Mouse (Mus musculus): Measurements from ENCODE around the gene Gtsf1l. TPM values are rescaled to one million over a fixed set of nuclear protein-coding genes. Genes with fewer than 3 reads are reported as not detected.

Gene Gtsf1l
- polyA plus RNA-seq, 1 experiment from 2014 or later, result 0.29 TPM

- DNase-seq (ENCODE audit: low spot score) (no peak), ATAC-seq (ENCODE audit: insufficient read depth, low FRiP score, low TSS enrichment) (no peak)
- no peaks in the 10 kb centered on the region for H3K36me3 ChIP-seq (ENCODE audit: control insufficient read depth, insufficient read depth, low read length)
- no peak overlapping the region for H3K4me2 ChIP-seq (ENCODE audit: low read depth)
- H3K9ac ChIP-seq (ENCODE audit: low read length), result no peak overlapping the region
- peaks cover 8% of the 10 kb centered on the region for H3K4me1 ChIP-seq (ENCODE audit: control insufficient read depth, insufficient read depth, low read length)
- H3K27ac ChIP-seq (ENCODE audit: low read depth, low read length), result no peak overlapping the region
- no peaks in the 10 kb centered on the region for H3K9me3 ChIP-seq (ENCODE audit: control insufficient read depth, low read length)
- no peak overlapping the region for H3K4me3 ChIP-seq (ENCODE audit: low read depth, low read length)
- H3K27me3 ChIP-seq (ENCODE audit: control insufficient read depth, insufficient read depth, low read length), result no peaks in the 10 kb centered on the region
- WGBS, result 41% methylated on average over 4 of the region's 4 CpGs
Measured at GRCm38 (mm10) chr2:163052101-163052500, 35.6 kb downstream of the Gtsf1l start.

DNA sequence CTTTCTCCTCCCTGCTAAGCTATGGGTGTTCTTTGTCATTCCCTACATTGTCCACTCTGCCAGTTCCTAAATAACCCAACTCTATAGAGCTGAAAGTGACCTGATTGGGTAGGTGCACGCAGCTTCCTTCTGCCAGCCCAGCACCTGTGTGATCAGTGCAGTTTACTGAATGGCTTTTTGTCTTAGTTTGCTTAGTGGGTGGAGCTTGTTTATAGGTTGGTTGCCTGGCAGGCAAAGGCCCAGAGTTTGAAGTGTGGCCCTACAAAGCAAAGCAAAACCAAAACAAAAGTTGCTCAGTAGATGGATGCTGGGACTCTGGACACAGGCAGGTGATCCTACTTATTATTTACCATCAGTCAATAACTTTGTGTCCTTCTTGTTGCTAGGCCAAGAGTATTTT, 36.0 kb downstream of the Gtsf1l start:
- no peaks in the 10 kb centered on the region for H3K9me3 ChIP-seq (ENCODE audit: control insufficient read depth, low read length)
- no peak overlapping the region for H3K4me3 ChIP-seq (ENCODE audit: low read depth, low read length)
- DNase-seq (ENCODE audit: low spot score) (no peak), ATAC-seq (ENCODE audit: insufficient read depth, low FRiP score, low TSS enrichment) (no peak)
- no peaks in the 10 kb centered on the region for H3K36me3 ChIP-seq (ENCODE audit: control insufficient read depth, insufficient read depth, low read length)
- H3K27me3 ChIP-seq (ENCODE audit: control insufficient read depth, insufficient read depth, low read length), result no peaks in the 10 kb centered on the region
- WGBS, result 65% methylated on average over 1 of the region's 1 CpGs
- H3K4me1 ChIP-seq (ENCODE audit: control insufficient read depth, insufficient read depth, low read length), result peaks cover 8% of the 10 kb centered on the region
- H3K9ac ChIP-seq (ENCODE audit: low read length), result no peak overlapping the region
- H3K27ac ChIP-seq (ENCODE audit: low read depth, low read length), result no peak overlapping the region
- no peak overlapping the region for H3K4me2 ChIP-seq (ENCODE audit: low read depth)

DNA sequence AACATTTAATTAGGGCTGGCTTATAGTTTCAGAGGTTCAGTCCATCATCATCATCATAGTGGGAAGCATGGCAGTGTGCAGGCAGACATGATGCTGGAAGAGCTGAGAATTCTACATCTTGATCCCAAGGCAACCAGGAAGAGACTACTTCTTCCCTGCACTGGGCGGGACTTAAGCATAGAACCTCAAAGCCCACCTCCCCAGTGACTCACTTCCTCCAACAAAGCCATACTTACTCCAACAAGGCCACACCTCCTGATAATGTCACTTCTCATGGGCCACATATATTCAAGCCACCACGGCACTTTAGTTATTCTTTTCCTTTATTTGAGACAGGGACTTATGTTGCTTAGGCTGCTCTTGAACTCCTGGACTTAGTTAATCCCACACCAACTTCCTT, 38.5 kb downstream of the Gtsf1l start:
- no peaks in the 10 kb centered on the region for H3K27me3 ChIP-seq (ENCODE audit: control insufficient read depth, insufficient read depth, low read length)
- 93% methylated on average over 2 of the region's 2 CpGs for WGBS
- no peaks in the 10 kb centered on the region for H3K9me3 ChIP-seq (ENCODE audit: control insufficient read depth, low read length)
- H3K9ac ChIP-seq (ENCODE audit: low read length), result no peak overlapping the region
- DNase-seq (ENCODE audit: low spot score) (no peak), ATAC-seq (ENCODE audit: insufficient read depth, low FRiP score, low TSS enrichment) (no peak)
- H3K4me3 ChIP-seq (ENCODE audit: low read depth, low read length), result no peak overlapping the region
- no peak overlapping the region for H3K4me2 ChIP-seq (ENCODE audit: low read depth)
- H3K36me3 ChIP-seq (ENCODE audit: control insufficient read depth, insufficient read depth, low read length), result peaks cover 4% of the 10 kb centered on the region
- no peaks in the 10 kb centered on the region for H3K4me1 ChIP-seq (ENCODE audit: control insufficient read depth, insufficient read depth, low read length)
- no peak overlapping the region for H3K27ac ChIP-seq (ENCODE audit: low read depth, low read length)

DNA sequence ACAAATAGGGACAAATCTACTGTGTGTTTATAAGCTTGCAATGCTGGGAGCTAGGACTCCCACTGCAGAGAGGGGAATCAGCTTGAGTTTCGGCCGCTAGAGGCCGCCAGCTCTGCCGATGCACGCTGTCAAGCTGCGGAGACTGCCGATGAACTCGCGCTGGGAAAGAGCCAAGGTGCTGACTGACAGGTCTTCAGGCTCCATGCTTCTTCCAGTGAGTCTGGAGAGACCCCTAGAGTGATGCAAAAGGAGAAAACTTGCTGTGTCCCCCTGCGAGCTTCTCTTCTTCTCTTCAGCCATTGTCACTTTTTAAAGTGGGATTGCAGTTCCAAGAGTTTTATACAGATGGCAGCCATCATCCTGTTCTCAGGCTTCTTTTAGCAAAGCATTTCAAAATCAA, 39.5 kb downstream of the Gtsf1l start:
- no peaks in the 10 kb centered on the region for H3K9me3 ChIP-seq (ENCODE audit: control insufficient read depth, low read length)
- peaks cover 4% of the 10 kb centered on the region for H3K36me3 ChIP-seq (ENCODE audit: control insufficient read depth, insufficient read depth, low read length)
- no peaks in the 10 kb centered on the region for H3K4me1 ChIP-seq (ENCODE audit: control insufficient read depth, insufficient read depth, low read length)
- 5% methylated on average over 10 of the region's 10 CpGs for WGBS
- no peak overlapping the region for H3K4me2 ChIP-seq (ENCODE audit: low read depth)
- H3K9ac ChIP-seq (ENCODE audit: low read length), result no peak overlapping the region
- no peak overlapping the region for H3K4me3 ChIP-seq (ENCODE audit: low read depth, low read length)
- ATAC-seq (ENCODE audit: insufficient read depth, low FRiP score, low TSS enrichment), result no peak
- H3K27me3 ChIP-seq (ENCODE audit: control insufficient read depth, insufficient read depth, low read length), result no peaks in the 10 kb centered on the region
- DNase-seq (ENCODE audit: low spot score), result peak; percentile 80
- H3K27ac ChIP-seq (ENCODE audit: low read depth, low read length), result no peak overlapping the region

DNA sequence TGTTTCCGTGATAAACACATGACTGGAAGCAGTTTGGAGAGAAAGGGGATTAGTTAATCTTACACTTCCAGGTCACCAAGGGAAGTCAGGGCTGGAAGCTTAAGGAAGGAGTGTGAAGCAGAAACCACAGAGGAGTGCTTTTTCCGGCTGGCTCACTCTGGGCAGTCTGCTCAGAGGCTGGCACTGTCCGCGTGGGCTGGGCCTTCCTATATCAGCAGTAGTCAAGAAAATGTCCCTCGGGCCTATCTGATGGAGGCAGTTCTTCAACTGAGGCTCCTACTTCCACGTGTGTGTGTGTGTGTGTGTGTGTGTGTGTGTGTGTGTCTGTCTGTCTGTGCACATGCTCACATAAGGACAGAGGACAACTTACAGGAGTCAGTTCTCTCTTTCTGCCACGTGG, 47.7 kb downstream of the Gtsf1l start:
- peaks cover 10% of the 10 kb centered on the region for H3K36me3 ChIP-seq (ENCODE audit: control insufficient read depth, insufficient read depth, low read length)
- H3K9ac ChIP-seq (ENCODE audit: low read length), result no peak overlapping the region
- 91% methylated on average over 7 of the region's 7 CpGs for WGBS
- no peaks in the 10 kb centered on the region for H3K27me3 ChIP-seq (ENCODE audit: control insufficient read depth, insufficient read depth, low read length)
- no peak overlapping the region for H3K4me3 ChIP-seq (ENCODE audit: low read depth, low read length)
- ATAC-seq (ENCODE audit: insufficient read depth, low FRiP score, low TSS enrichment) (no peak), DNase-seq (ENCODE audit: low spot score) (no peak)
- no peaks in the 10 kb centered on the region for H3K9me3 ChIP-seq (ENCODE audit: control insufficient read depth, low read length)
- H3K4me1 ChIP-seq (ENCODE audit: control insufficient read depth, insufficient read depth, low read length), result no peaks in the 10 kb centered on the region
- H3K27ac ChIP-seq (ENCODE audit: low read depth, low read length), result no peak overlapping the region
- no peak overlapping the region for H3K4me2 ChIP-seq (ENCODE audit: low read depth)

Small RNAs within 50 kb of the gene (microRNA-seq; reads per million reads assigned to microRNA genes)
- gene Gm22174 (not detected), gene Mir7003 (not detected)

Other genes starting within 250 kb of the Gtsf1l start
- 272 and 284 TPM in 2 replicates for gene Srsf6, start 156.3 kb downstream of the Gtsf1l start, polyA plus RNA-seq (2014; fragmentation: Nextera tagmentation; extraction: Ambion mirVana)
- 0.05 TPM in 1 of 2 replicates, not detected in the other for gene L3mbtl1, start 144.4 kb downstream of the Gtsf1l start, polyA plus RNA-seq (2014; fragmentation: Nextera tagmentation; extraction: Ambion mirVana)
- not detected in 2 replicates for gene Sgk2, start 100.5 kb downstream of the Gtsf1l start, polyA plus RNA-seq (2014; fragmentation: Nextera tagmentation; extraction: Ambion mirVana)
- 52.8 and 55.3 TPM in 2 replicates for gene Ift52, start 70.5 kb downstream of the Gtsf1l start, polyA plus RNA-seq (2014; fragmentation: Nextera tagmentation; extraction: Ambion mirVana)
- 26.6 and 27.0 TPM in 2 replicates for gene Mybl2, start 33.2 kb downstream of the Gtsf1l start, polyA plus RNA-seq (2014; fragmentation: Nextera tagmentation; extraction: Ambion mirVana)
- gene Tox2, start 115.3 kb upstream of the Gtsf1l start, polyA plus RNA-seq (2014; fragmentation: Nextera tagmentation; extraction: Ambion mirVana), result 18.0 and 20.3 TPM in 2 replicates

All from neural tube, embryonic 11.5 days (tissue).